Mouse (Mus musculus) layer of hippocampus, adult 11-12 months (tissue): Measurements from ENCODE around the gene Spi1.

ENCODE experiments used
- DNase-seq: peaks from one replicate; pipeline ENCODE4 v3.0.0; 2022; ENCODE audit warnings: low spot score

Spi1 gene

GRCm38 (mm10) chr2:91125101-91125500 is 42.9 kb downstream of the Spi1 start:
- DNase-seq: no peak

DNA sequence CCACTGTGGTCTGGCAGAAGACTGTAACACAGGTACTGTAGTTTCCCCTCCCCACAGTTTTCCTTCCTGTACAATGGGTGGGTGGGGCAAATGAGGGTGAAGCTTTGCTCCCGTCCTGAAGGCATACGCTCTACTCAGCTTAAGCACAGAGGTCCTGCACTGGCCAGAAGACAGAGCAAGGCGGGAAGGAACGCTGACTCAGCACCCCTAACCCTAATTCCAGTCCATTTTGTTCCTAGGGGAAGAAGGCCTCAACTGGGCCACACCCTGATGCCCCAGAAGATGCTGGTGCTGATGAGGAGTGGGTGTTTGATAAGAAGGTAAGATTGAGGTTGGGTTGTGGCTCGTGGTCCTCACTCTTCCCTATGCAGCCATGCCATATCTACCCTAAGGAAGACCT is 46.6 kb downstream of the Spi1 start:
- DNase-seq: no peak

GRCm38 (mm10) chr2:91130126-91130525 is 47.9 kb downstream of the Spi1 start:
- no peak for DNase-seq

DNA sequence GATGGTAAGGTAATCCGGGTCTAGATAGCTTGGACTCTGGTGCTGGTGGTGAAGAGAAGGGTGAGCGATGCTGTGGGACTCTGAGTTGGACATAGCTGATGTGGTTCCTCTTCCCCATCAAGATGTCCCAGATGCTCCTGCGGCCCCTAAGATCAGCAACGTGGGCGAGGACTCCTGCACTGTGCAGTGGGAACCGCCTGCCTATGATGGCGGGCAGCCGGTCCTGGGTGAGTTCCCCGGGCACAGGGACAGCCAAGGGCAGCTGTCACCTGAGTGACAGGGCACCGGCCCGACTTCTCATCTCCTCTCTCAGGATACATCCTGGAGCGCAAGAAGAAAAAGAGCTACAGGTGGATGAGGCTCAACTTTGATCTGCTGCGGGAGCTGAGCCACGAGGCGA is 49.1 kb downstream of the Spi1 start:
- DNase-seq: no peak

- DNase-seq: no peak
These were observed 49.8 kb downstream of the Spi1 start for GRCm38 (mm10) chr2:91132035-91132434.

DNA sequence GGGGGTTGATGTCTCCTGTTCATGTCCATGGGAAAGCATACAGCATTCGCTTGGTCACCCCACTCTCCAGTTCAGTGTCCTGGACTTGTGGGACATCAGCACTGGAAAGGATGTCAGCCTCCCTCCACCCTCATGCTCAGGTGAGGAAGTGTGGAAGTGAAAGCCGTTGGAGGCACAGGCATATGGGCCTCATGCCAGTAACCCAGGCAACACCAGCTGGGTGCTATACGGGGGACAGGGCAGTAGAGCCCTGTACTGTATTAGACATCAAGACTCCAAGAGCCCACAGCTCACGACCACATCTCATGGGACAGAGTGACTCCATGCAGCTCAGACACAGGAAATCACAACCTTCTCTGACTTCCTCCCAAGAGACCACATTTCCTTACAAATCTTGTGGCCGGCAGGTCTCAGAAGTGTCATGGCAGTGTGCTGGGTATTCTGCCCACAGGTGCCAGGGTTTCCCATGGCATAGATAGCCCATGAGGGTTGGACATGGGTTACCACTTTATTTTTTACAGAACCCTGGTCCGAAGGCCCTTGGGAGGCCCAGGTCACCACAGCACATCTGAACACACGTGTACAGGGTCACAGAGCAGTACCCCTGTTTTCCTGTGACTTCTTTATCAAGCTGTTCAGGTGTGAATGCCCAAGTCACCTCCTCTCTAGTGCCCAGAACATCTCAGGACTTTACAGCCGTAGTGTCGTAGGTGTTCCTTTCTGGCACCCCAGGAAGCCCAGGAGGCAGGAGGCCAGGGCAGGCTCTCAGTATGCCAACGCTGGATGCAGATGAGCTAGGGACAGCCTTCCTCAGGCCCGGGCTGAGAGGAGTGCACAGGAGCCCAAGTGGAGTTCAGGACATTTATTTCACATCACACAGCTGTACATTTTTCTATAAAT is 54.6 kb downstream of the Spi1 start:
- no peak for DNase-seq

- DNase-seq: no peak
These were observed 55.3 kb downstream of the Spi1 start for GRCm38 (mm10) chr2:91137481-91137880.

- DNase-seq: no peak
These were observed 57.1 kb downstream of the Spi1 start for GRCm38 (mm10) chr2:91139311-91139710.

DNA sequence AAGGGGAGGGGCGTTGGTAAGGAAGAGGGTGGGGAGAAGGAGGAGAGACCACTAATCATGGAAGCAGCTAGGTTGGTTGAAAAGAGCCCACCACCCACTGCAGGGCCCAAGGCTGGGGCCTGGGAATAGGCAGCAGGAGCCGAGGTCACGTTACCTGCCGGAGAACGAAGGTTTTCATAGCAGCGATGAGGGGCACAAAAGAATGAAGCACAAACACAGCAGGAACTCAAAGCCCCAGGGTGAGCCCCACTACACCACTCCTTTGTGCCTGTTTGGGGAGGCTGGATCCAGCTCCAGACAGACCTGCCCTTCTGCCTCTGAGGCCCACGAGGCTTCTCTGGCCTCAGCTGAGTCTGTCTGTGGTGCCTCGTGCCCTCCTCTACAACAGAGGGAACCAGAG is 57.6 kb downstream of the Spi1 start:
- DNase-seq: no peak

- DNase-seq: no peak
These were observed 60.7 kb downstream of the Spi1 start for GRCm38 (mm10) chr2:91142920-91143319.

- no peak for DNase-seq
These were observed 61.2 kb downstream of the Spi1 start for GRCm38 (mm10) chr2:91143401-91143800.

GRCm38 (mm10) chr2:91148101-91148500 is 65.9 kb downstream of the Spi1 start:
- DNase-seq: no peak

DNA sequence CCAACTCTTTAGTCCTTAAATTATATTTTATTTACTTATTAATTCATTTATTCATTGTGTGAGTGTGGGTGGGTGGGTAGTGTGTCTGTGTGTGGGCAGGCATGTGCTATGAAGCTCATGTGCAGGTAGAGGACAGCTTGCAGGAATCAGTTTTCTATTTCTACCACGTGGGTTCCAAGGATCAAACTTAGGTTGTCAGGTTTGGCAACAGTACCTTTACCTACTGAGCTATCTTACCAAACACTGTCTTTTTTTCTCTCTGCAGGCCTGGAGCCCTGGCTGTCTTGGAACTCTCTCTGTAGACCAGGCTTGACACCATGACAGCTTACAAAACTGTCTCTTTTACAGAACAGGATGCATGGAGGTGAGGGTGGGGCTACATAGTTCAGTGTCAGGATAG is 69.1 kb downstream of the Spi1 start:
- no peak for DNase-seq

DNA sequence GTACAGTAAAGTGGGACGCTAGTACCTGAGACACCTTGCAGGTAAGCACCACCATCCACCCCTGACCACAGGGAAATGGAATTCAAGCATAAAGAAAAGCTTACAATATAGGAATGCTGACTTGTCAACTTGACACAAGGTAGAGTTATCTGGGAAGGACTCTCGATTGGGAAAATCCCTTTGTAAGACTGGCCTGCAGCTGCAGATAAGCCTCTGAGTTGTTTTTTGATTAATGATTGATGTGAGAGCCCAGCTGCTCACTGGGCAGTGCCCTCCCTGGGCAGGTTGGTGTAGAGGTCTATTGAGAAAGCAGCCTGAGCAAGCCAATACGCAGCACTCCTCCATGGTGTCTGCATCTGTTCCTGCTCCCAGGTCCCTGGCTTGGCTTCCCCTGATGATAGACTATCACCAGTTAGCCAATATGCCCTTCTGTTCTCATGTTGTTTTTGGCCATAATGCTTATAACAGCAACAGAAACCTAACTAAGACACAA is 70.7 kb downstream of the Spi1 start:
- no peak for DNase-seq

DNA sequence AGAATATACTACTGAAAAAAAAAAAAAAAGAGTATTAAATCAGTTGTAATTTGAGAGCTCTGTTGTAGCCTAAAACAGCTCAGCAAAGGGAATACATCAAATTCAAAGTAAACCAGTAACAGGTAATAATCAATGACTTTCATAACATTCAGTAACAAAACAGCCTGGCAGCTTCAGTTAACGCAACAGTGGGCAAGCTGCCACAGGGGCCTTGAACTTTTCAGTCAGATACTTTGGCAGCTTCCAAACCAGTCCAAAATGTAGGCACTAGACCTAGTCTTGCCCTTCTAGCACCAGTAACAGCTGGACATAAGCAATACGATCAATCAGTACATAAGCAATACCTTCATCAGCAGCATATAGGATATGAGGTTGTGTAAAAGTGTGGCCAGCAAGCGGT is 71.9 kb downstream of the Spi1 start:
- no peak for DNase-seq

- DNase-seq: no peak
These were observed 75.0 kb downstream of the Spi1 start for GRCm38 (mm10) chr2:91157002-91157752.

DNA sequence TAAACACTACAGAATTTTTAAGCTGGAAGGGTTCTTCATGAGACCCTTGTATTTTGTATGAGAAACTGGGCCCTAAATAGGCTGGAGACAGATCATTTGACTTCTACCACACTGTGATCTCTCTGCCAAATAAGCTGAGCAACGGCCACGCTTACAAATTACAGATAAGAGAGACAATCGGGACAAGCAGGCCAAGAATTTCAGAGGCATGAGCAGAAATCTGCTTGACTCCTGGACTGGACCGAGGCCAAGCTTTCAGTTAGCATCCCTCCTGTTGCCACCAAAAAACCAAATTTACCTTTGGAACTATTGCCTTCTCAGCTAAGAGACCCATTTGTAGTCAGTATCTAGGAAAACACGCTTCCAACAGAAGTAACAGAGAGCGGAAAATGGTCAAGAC is 78.4 kb downstream of the Spi1 start:
- DNase-seq: no peak

- no peak for DNase-seq
These were observed 80.8 kb downstream of the Spi1 start for GRCm38 (mm10) chr2:91162952-91163351.

GRCm38 (mm10) chr2:91163532-91163931 is 81.3 kb downstream of the Spi1 start:
- DNase-seq: no peak

DNA sequence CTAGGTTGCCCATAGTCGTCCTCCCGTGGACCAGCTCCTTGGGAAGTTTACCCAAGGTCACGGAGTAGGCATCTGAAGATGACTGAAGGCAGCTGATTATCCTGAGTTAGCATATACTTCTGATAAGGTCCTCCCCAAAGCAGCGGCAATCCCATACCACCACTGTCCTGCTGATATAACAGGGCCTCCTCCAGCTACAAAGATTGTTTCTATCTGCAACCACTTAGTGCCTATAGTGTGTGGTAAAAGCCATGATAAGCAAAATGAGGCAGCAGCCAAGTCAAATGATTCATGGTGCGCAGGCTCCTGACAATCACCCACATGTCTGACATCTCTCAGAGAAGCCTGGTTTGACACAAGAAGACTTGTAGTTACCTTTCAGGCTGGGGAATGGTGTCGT is 82.8 kb downstream of the Spi1 start:
- DNase-seq: no peak
